Mouse (Mus musculus) hindbrain, embryonic 15.5 days (tissue): Measurements from ENCODE around the gene Katnbl1. TPM values are rescaled to one million over a fixed set of nuclear protein-coding genes. Genes with fewer than 3 reads are reported as not detected.
A peak's percentile ranks its signal among the peaks of the same experiment; 100 is the strongest.
"Not testable (repeated sequence)": the region's sequence is repeated elsewhere in the genome, so short reads cannot be mapped to it uniquely, and the experiment has no call there.

Experiments used
- ATAC-seq: fragments of 200-750 bp; cut with Nextera tagmentation; 2 replicates; pipeline ENCODE4 v1.8.0; 2017; ENCODE audit warnings: low read depth, moderate number of reproducible peaks, moderate TSS enrichment; ENCODE audit not compliant: low FRiP score
- H3K27ac ChIP-seq: fragments of 300-500 bp; sonication (generic); replicated peaks from 2 replicates; pipeline ENCODE4 v1.5.1; 2015; ENCODE audit warnings: mild to moderate bottlenecking, inconsistent platforms
- H3K27me3 ChIP-seq: fragments of 300-500 bp; sonication (generic); 2 replicates; pipeline ENCODE4 v1.6.1; 2015; ENCODE audit warnings: control low read depth, inconsistent platforms
- H3K36me3 ChIP-seq: fragments of 300-500 bp; sonication (generic); 2 replicates; pipeline ENCODE4 v1.6.1; 2015; ENCODE audit warnings: control low read depth, inconsistent platforms
- H3K4me1 ChIP-seq: fragments of 300-500 bp; sonication (generic); replicated peaks from 2 replicates; pipeline ENCODE4 v1.6.1; 2015; ENCODE audit warnings: control low read depth, inconsistent platforms
- H3K4me2 ChIP-seq: fragments of 300-500 bp; sonication (generic); 2 replicates; pipeline ENCODE4 v1.6.1; 2015; ENCODE audit warnings: moderate library complexity, mild to moderate bottlenecking, inconsistent platforms
- H3K4me3 ChIP-seq: fragments of 300-500 bp; sonication (generic); 2 replicates; pipeline ENCODE4 v1.5.1; 2015; ENCODE audit warnings: mild to moderate bottlenecking, inconsistent platforms
- H3K9ac ChIP-seq: fragments of 300-500 bp; sonication (generic); 2 replicates; pipeline ENCODE4 v1.6.1; 2015; ENCODE audit warnings: inconsistent platforms
- H3K9me3 ChIP-seq: fragments of 300-500 bp; sonication (generic); 2 replicates; pipeline ENCODE4 v1.6.1; 2016; ENCODE audit warnings: control low read depth, inconsistent platforms
- WGBS: fragments of 180-500 bp; shearing (Covaris S2); methylation state at CpG from one replicate; pipeline ENCODE4 v1.1.7; 2015; 5-methylcytosine and 5-hydroxymethylcytosine counted together
- polyA plus RNA-seq: library from polyadenylated mRNA; unstranded; fragments of >200 nt; fragmentation: Nextera tagmentation; extraction: Ambion mirVana; gene quantifications from 2 replicates; pipeline ENCODE4 v1.2.1, GENCODE M21; 2015

Gene Katnbl1
- polyA plus RNA-seq, 1 experiment from 2014 or later: 30.6 TPM

GRCm38 (mm10) chr2:112452513-112452912, 73.5 kb downstream of the Katnbl1 start:
- H3K36me3 ChIP-seq, H3K9me3 ChIP-seq, H3K27me3 ChIP-seq, H3K4me3 ChIP-seq, H3K9ac ChIP-seq, H3K4me2 ChIP-seq, ATAC-seq, H3K27ac ChIP-seq: not testable (repeated sequence)
- peaks cover 19% of the 10 kb centered on the region for H3K4me1 ChIP-seq

GRCm38 (mm10) chr2:112454125-112454861, 75.3 kb downstream of the Katnbl1 start:
- Histone ChIP-seq H3K27ac (peak overlapping the region; percentile 86), H3K36me3 (no peaks in the 10 kb centered on the region), H3K27me3 (no peaks in the 10 kb centered on the region), H3K4me3 (peak overlapping the region; percentile 73), H3K4me1 (peaks cover 19% of the 10 kb centered on the region), H3K9ac (peak overlapping the region; percentile 72), H3K9me3 (no peaks in the 10 kb centered on the region), H3K4me2 (peak overlapping the region; percentile 88)
- ATAC-seq: no peak; the same call in 1 of the 2 replicates
- WGBS: 30% methylated on average over 17 of the region's 17 CpGs

GRCm38 (mm10) chr2:112454862-112455564, 76.0 kb downstream of the Katnbl1 start, which contains the start of gene Emc7:
Gene Emc7, plus strand, starts transcription at chr2:112454997.
- under 1% methylated on average over 49 of the region's 49 CpGs for WGBS
- H3K27ac ChIP-seq: peak within 1 kb of the TSS; percentile 86

GRCm38 (mm10) chr2:112460557-112460956, 81.5 kb downstream of the Katnbl1 start:
- Histone ChIP-seq H3K36me3 (peaks cover 30% of the 10 kb centered on the region), H3K4me2 (no peak overlapping the region), H3K9ac (no peak overlapping the region), H3K4me3 (no peak overlapping the region), H3K27me3 (no peaks in the 10 kb centered on the region), H3K27ac (no peak overlapping the region), H3K4me1 (peaks cover 13% of the 10 kb centered on the region), H3K9me3 (no peaks in the 10 kb centered on the region)
- ATAC-seq: no peak
- 98% methylated on average over 3 of the region's 3 CpGs for WGBS

More at GRCm38 (mm10) chr2:112454862-112455564, 76.0 kb downstream of the Katnbl1 start, which contains the start of gene Emc7:
- Histone ChIP-seq H3K9ac (peak within 1 kb of the TSS; percentile 72), H3K4me2 (peak within 1 kb of the TSS; percentile 88), H3K36me3 (0 out of 2 replicates have a peak, but pooled peaks cover 2% of the 10 kb centered on the region), H3K4me3 (peak within 1 kb of the TSS; percentile 73), H3K9me3 (no peaks in the 10 kb centered on the region), H3K4me1 (peaks cover 19% of the 10 kb centered on the region), H3K27me3 (no peaks in the 10 kb centered on the region)
- ATAC-seq: peak; percentile 98

Other genes with a start within 250 kb of the Katnbl1 start
- not detected in 2 replicates for gene Olfr1316, start 244.2 kb upstream of the Katnbl1 start, polyA plus RNA-seq
- gene Olfr1317, start 238.9 kb upstream of the Katnbl1 start, polyA plus RNA-seq: not detected in 2 replicates
- 0.07 and 0.16 TPM in 2 replicates for gene Olfr1318, start 225.0 kb upstream of the Katnbl1 start, polyA plus RNA-seq
- 24.4 and 27.4 TPM in 2 replicates for gene Lpcat4, start 139.7 kb upstream of the Katnbl1 start, polyA plus RNA-seq
- 0.04 and 0.05 TPM in 2 replicates for gene Nutm1, start 119.9 kb upstream of the Katnbl1 start, polyA plus RNA-seq
- gene Nop10, start 117.3 kb upstream of the Katnbl1 start, polyA plus RNA-seq: 180 and 199 TPM in 2 replicates
- gene Slc12a6, start 113.4 kb upstream of the Katnbl1 start, polyA plus RNA-seq: 16.4 and 16.9 TPM in 2 replicates
- gene Gm21985, start 112.9 kb upstream of the Katnbl1 start, polyA plus RNA-seq: not detected in 2 replicates
- 198 and 201 TPM in 2 replicates for gene Emc4, start 11.2 kb upstream of the Katnbl1 start, polyA plus RNA-seq
- 22.1 and 22.9 TPM in 2 replicates for gene Emc7, start 75.8 kb downstream of the Katnbl1 start, polyA plus RNA-seq
- gene Chrm5, start 101.6 kb downstream of the Katnbl1 start, polyA plus RNA-seq: 0.84 and 0.93 TPM in 2 replicates
- 3.9 and 4.4 TPM in 2 replicates for gene Aven, start 113.8 kb downstream of the Katnbl1 start, polyA plus RNA-seq